Mouse (Mus musculus) kidney, adult 2 months (tissue): ENCODE data around the gene Cmtm3.

Experiments used
- CTCF ChIP-seq: fragments of 200-500 bp; conservative IDR thresholded peaks from 2 replicates; pipeline ENCODE4 v1.5.1; 2011; ENCODE audit warnings: low read depth, mild to moderate bottlenecking, control low read depth, low read length, moderate library complexity, mixed read lengths; ENCODE audit not compliant: insufficient read depth, insufficient read length
- POLR2A ChIP-seq: fragments of 200-500 bp; IDR thresholded peaks from one replicate; pipeline ENCODE4 v1.6.1; 2011; ENCODE audit warnings: low read depth, low read length, control low read depth

DNA sequence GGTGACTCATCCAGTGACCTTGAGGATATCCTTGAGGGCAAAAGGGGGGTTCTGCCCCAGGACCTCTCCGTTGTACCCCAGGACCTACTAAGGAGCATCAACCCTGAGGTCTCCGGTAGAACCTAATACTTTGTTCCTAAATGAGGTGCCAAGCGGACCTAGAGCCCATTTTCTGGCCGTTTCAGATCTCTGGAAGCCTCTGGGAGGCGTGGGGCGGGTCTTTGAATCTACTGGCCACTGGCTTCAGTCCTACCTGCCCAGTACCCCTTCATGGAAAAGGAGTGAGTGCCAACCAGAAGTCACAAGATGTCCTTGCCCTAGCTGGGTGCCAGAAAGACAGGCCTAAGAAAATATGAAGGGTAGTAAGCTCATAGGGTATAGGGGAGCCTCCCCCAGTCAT, 2.5 kb downstream of the Cmtm3 start:
- TF ChIP-seq CTCF (no peak), POLR2A (no peak)
